Mouse (Mus musculus): ENCODE data around the gene Ginm1.

Gene Ginm1

DNA sequence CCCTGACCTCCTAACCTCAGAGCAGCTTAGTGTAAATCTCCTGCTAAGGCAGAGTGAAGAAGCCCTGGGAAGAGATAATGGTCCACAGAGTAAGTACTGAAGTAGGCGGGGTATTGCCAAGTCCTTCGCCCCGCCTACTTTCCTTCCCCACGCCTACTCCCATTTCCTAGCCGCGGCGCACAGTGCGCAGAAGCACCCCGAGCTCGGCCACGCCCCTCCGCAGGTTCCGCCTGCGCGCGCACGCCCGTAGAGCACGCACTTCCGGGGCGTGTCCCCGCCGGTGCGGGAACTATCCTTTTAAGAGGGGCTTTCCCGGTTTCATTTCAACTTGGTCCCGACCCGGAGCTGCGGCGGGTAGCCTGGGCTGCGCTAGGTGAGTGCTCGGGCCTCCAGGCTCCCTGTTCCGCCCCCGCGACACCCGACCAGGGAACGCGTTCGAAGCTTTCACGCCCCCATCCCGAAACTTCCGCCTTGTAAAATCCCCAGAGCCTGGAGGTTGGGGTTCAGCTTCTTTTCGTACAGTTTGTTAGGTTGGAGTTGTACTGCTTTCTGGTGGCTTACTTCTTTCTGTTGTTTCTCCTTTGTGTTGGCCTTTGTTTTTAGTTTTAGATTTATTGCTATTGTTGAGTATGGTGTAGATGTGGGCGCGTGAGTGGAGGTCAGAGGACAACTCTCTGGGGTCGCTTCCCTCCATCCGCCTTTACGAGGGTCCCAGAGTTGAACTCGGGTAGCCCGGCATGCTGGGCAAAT is 66.7 kb downstream of the Ginm1 start, which contains the start of gene Katna1:
TSS of gene Katna1 (plus strand) at position 250 of the 750 bp plus-strand sequence.
- in situ Hi-C loops (cut with MboI, MseI), result no loop called here
